Mouse (Mus musculus) heart, postnatal 4 days (tissue): ENCODE measurements around the gene Plod1. TPM values are rescaled to one million over a fixed set of nuclear protein-coding genes. Genes with fewer than 3 reads are reported as not detected.

Experiments
- DNase-seq: peaks from one replicate; pipeline ENCODE4 v3.0.0; 2021
- total RNA-seq, 2 experiments: library from RNA; stranded (reverse); gene quantifications; 2 replicates each; pipeline ENCODE4 v1.2.3; 2021

Gene Plod1
- total RNA-seq, 2 experiments from 2014 or later: 80.9 to 82.5 TPM

- no peak for DNase-seq
These were observed 919 bp upstream of the Plod1 start for GRCm38 (mm10) chr4:147937486-147937885.

GRCm38 (mm10) chr4:147937021-147937420 lies 454 bp upstream of the Plod1 start:
- DNase-seq: no peak

- DNase-seq: no peak
These were observed 663 bp downstream of the Plod1 start for GRCm38 (mm10) chr4:147935904-147936303.

GRCm38 (mm10) chr4:147934611-147935010 lies 2.0 kb downstream of the Plod1 start:
- DNase-seq: no peak

- DNase-seq: no peak
These were observed 2.4 kb downstream of the Plod1 start for GRCm38 (mm10) chr4:147934134-147934533.

GRCm38 (mm10) chr4:147930946-147931345 lies 5.6 kb downstream of the Plod1 start:
- DNase-seq: no peak

- no peak for DNase-seq
These were observed 8.0 kb downstream of the Plod1 start for GRCm38 (mm10) chr4:147928540-147928939.

- DNase-seq: no peak
These were observed 8.4 kb downstream of the Plod1 start for GRCm38 (mm10) chr4:147928136-147928535.

- DNase-seq: peak; percentile 70
These were observed 8.9 kb downstream of the Plod1 start for GRCm38 (mm10) chr4:147927705-147928104.

GRCm38 (mm10) chr4:147922341-147922740 lies 14.2 kb downstream of the Plod1 start:
- DNase-seq: no peak

GRCm38 (mm10) chr4:147920973-147921372 lies 15.6 kb downstream of the Plod1 start:
- DNase-seq: no peak

- DNase-seq: peak; percentile 73
These were observed 18.0 kb downstream of the Plod1 start for GRCm38 (mm10) chr4:147918459-147919121.

- peak; percentile 63 for DNase-seq
These were observed 27.1 kb downstream of the Plod1 start for GRCm38 (mm10) chr4:147909486-147909885.

- DNase-seq: no peak
These were observed 30.3 kb downstream of the Plod1 start for GRCm38 (mm10) chr4:147906230-147906629.

GRCm38 (mm10) chr4:147905090-147905659 lies 31.4 kb downstream of the Plod1 start:
- DNase-seq: no peak

GRCm38 (mm10) chr4:147904313-147905089 lies 32.1 kb downstream of the Plod1 start, which contains the start of gene Mfn2:
Mfn2 (minus strand) TSS chr4:147904704.
- DNase-seq: peak; percentile 91

GRCm38 (mm10) chr4:147903601-147904000 lies 33.0 kb downstream of the Plod1 start:
- no peak for DNase-seq

- DNase-seq: no peak
These were observed 33.6 kb downstream of the Plod1 start for GRCm38 (mm10) chr4:147902906-147903500.

GRCm38 (mm10) chr4:147900452-147900851 lies 36.1 kb downstream of the Plod1 start:
- DNase-seq: peak; percentile 34

GRCm38 (mm10) chr4:147897348-147897747 lies 39.2 kb downstream of the Plod1 start:
- peak; percentile 50 for DNase-seq

GRCm38 (mm10) chr4:147896411-147896810 lies 40.2 kb downstream of the Plod1 start:
- peak; percentile 49 for DNase-seq

GRCm38 (mm10) chr4:147895815-147896330 lies 40.7 kb downstream of the Plod1 start:
- peak; percentile 64 for DNase-seq

GRCm38 (mm10) chr4:147890341-147890740 lies 46.2 kb downstream of the Plod1 start:
- DNase-seq: no peak
